Mouse (Mus musculus): ENCODE data around the gene Iqschfp. TPM values are rescaled to one million over a fixed set of nuclear protein-coding genes. Genes with fewer than 3 reads are reported as not detected.

Gene Iqschfp
- 4.6 and 5.3 TPM in 2 replicates for polyA plus RNA-seq (2015; fragmentation: Nextera tagmentation; extraction: Ambion mirVana)

- no peaks in the 10 kb centered on the region for H3K27me3 ChIP-seq (replicated peaks; ENCODE audit: control insufficient read depth, insufficient read depth, low read length)
Measured at GRCm38 (mm10) chr3:67892026-67892705, at the start of gene Iqschfp, which contains the start of gene Iqcj. Gene Iqschfp (plus strand): TSS chr3:67892232. Gene Iqcj (plus strand): TSS chr3:67892220.

GRCm38 (mm10) chr3:67852397-67852796, 39.6 kb upstream of the Iqschfp start:
- 77% methylated on average over 5 of the region's 5 CpGs for WGBS
- Histone ChIP-seq H3K27me3 (replicated peaks; ENCODE audit: control insufficient read depth, insufficient read depth, low read length) (no peaks in the 10 kb centered on the region), H3K4me2 (ENCODE audit: low read length) (no peak overlapping the region), H3K36me3 (ENCODE audit: control insufficient read depth, insufficient read depth) (no peaks in the 10 kb centered on the region), H3K4me1 (replicated peaks; ENCODE audit: control insufficient read depth, insufficient read depth, low read length) (no peaks in the 10 kb centered on the region), H3K4me3 (replicated peaks; ENCODE audit: low read length) (no peak overlapping the region), H3K27ac (ENCODE audit: low read length) (no peak overlapping the region), H3K9me3 (ENCODE audit: control insufficient read depth, low read length) (no peaks in the 10 kb centered on the region), H3K9ac (replicated peaks; ENCODE audit: low read depth, low read length) (no peak overlapping the region)
- no peak for ATAC-seq

More at GRCm38 (mm10) chr3:67892026-67892705, at the start of gene Iqschfp, which contains the start of gene Iqcj:
- 6% methylated on average over 15 of the region's 15 CpGs for WGBS
- H3K4me2 ChIP-seq (ENCODE audit: low read length) = peak within 1 kb of the TSS; percentile 73
- no peaks in the 10 kb centered on the region for H3K36me3 ChIP-seq (ENCODE audit: control insufficient read depth, insufficient read depth)
- peak within 1 kb of the TSS; percentile 46 for H3K4me3 ChIP-seq (replicated peaks; ENCODE audit: low read length)
- peak; percentile 75 for ATAC-seq
- peak within 1 kb of the TSS; percentile 81 for H3K27ac ChIP-seq (ENCODE audit: low read length)
- H3K9me3 ChIP-seq (ENCODE audit: control insufficient read depth, low read length) = no peaks in the 10 kb centered on the region
- 0 out of 2 replicates have a peak, but pooled peaks cover 10% of the 10 kb centered on the region for H3K4me1 ChIP-seq (replicated peaks; ENCODE audit: control insufficient read depth, insufficient read depth, low read length)
- peak within 1 kb of the TSS; percentile 57 for H3K9ac ChIP-seq (replicated peaks; ENCODE audit: low read depth, low read length)

GRCm38 (mm10) chr3:67861524-67861923, 30.5 kb upstream of the Iqschfp start:
- 88% methylated on average over 3 of the region's 3 CpGs for WGBS
- no peaks in the 10 kb centered on the region for H3K27me3 ChIP-seq (replicated peaks; ENCODE audit: control insufficient read depth, insufficient read depth, low read length)
- no peaks in the 10 kb centered on the region for H3K36me3 ChIP-seq (ENCODE audit: control insufficient read depth, insufficient read depth)
- no peak overlapping the region for H3K9ac ChIP-seq (replicated peaks; ENCODE audit: low read depth, low read length)
- H3K4me3 ChIP-seq (replicated peaks; ENCODE audit: low read length) = no peak overlapping the region
- H3K27ac ChIP-seq (ENCODE audit: low read length) = no peak overlapping the region
- H3K4me2 ChIP-seq (ENCODE audit: low read length) = no peak overlapping the region
- no peaks in the 10 kb centered on the region for H3K4me1 ChIP-seq (replicated peaks; ENCODE audit: control insufficient read depth, insufficient read depth, low read length)
- no peaks in the 10 kb centered on the region for H3K9me3 ChIP-seq (ENCODE audit: control insufficient read depth, low read length)
- ATAC-seq = no peak

GRCm38 (mm10) chr3:67867420-67868065, 24.5 kb upstream of the Iqschfp start:
- no peak overlapping the region for H3K4me2 ChIP-seq (ENCODE audit: low read length)
- no peaks in the 10 kb centered on the region for H3K36me3 ChIP-seq (ENCODE audit: control insufficient read depth, insufficient read depth)
- no peak overlapping the region for H3K9ac ChIP-seq (replicated peaks; ENCODE audit: low read depth, low read length)
- 70% methylated on average over 13 of the region's 13 CpGs for WGBS
- no peaks in the 10 kb centered on the region for H3K4me1 ChIP-seq (replicated peaks; ENCODE audit: control insufficient read depth, insufficient read depth, low read length)
- no peak overlapping the region for H3K27ac ChIP-seq (ENCODE audit: low read length)
- no peaks in the 10 kb centered on the region for H3K9me3 ChIP-seq (ENCODE audit: control insufficient read depth, low read length)
- no peak for ATAC-seq
- no peaks in the 10 kb centered on the region for H3K27me3 ChIP-seq (replicated peaks; ENCODE audit: control insufficient read depth, insufficient read depth, low read length)
- no peak overlapping the region for H3K4me3 ChIP-seq (replicated peaks; ENCODE audit: low read length)

- Histone ChIP-seq H3K4me1 (replicated peaks; ENCODE audit: control insufficient read depth, insufficient read depth, low read length) (no peaks in the 10 kb centered on the region), H3K4me3 (replicated peaks; ENCODE audit: low read length) (no peak overlapping the region), H3K27me3 (replicated peaks; ENCODE audit: control insufficient read depth, insufficient read depth, low read length) (no peaks in the 10 kb centered on the region), H3K9ac (replicated peaks; ENCODE audit: low read depth, low read length) (no peak overlapping the region), H3K36me3 (ENCODE audit: control insufficient read depth, insufficient read depth) (no peaks in the 10 kb centered on the region), H3K27ac (ENCODE audit: low read length) (no peak overlapping the region), H3K4me2 (ENCODE audit: low read length) (no peak overlapping the region), H3K9me3 (ENCODE audit: control insufficient read depth, low read length) (no peaks in the 10 kb centered on the region)
- ATAC-seq = no peak
- WGBS = 25% methylated on average over 1 of the region's 1 CpGs
Measured at GRCm38 (mm10) chr3:67869424-67869823, 22.6 kb upstream of the Iqschfp start.

GRCm38 (mm10) chr3:67877253-67877652, 14.8 kb upstream of the Iqschfp start:
- H3K27ac ChIP-seq (ENCODE audit: low read length) = no peak overlapping the region
- H3K9ac ChIP-seq (replicated peaks; ENCODE audit: low read depth, low read length) = no peak overlapping the region
- no peak overlapping the region for H3K4me2 ChIP-seq (ENCODE audit: low read length)
- H3K27me3 ChIP-seq (replicated peaks; ENCODE audit: control insufficient read depth, insufficient read depth, low read length) = no peaks in the 10 kb centered on the region
- no peak overlapping the region for H3K4me3 ChIP-seq (replicated peaks; ENCODE audit: low read length)
- no peaks in the 10 kb centered on the region for H3K4me1 ChIP-seq (replicated peaks; ENCODE audit: control insufficient read depth, insufficient read depth, low read length)
- no peak for ATAC-seq
- no peaks in the 10 kb centered on the region for H3K36me3 ChIP-seq (ENCODE audit: control insufficient read depth, insufficient read depth)
- WGBS = 82% methylated on average over 4 of the region's 4 CpGs
- H3K9me3 ChIP-seq (ENCODE audit: control insufficient read depth, low read length) = no peaks in the 10 kb centered on the region

GRCm38 (mm10) chr3:67884335-67884734, 7.7 kb upstream of the Iqschfp start:
- Histone ChIP-seq H3K9ac (replicated peaks; ENCODE audit: low read depth, low read length) (no peak overlapping the region), H3K9me3 (ENCODE audit: control insufficient read depth, low read length) (no peaks in the 10 kb centered on the region), H3K4me2 (ENCODE audit: low read length) (no peak overlapping the region), H3K4me1 (replicated peaks; ENCODE audit: control insufficient read depth, insufficient read depth, low read length) (no peaks in the 10 kb centered on the region), H3K27ac (ENCODE audit: low read length) (no peak overlapping the region), H3K4me3 (replicated peaks; ENCODE audit: low read length) (no peak overlapping the region), H3K36me3 (ENCODE audit: control insufficient read depth, insufficient read depth) (no peaks in the 10 kb centered on the region), H3K27me3 (replicated peaks; ENCODE audit: control insufficient read depth, insufficient read depth, low read length) (no peaks in the 10 kb centered on the region)
- ATAC-seq = no peak
- 28% methylated on average over 3 of the region's 3 CpGs for WGBS

GRCm38 (mm10) chr3:67886176-67886575, 5.9 kb upstream of the Iqschfp start:
- no peaks in the 10 kb centered on the region for H3K36me3 ChIP-seq (ENCODE audit: control insufficient read depth, insufficient read depth)
- WGBS = 59% methylated on average over 1 of the region's 1 CpGs

GRCm38 (mm10) chr3:67887251-67887650, 4.8 kb upstream of the Iqschfp start:
- no peak overlapping the region for H3K4me2 ChIP-seq (ENCODE audit: low read length)
- no peaks in the 10 kb centered on the region for H3K36me3 ChIP-seq (ENCODE audit: control insufficient read depth, insufficient read depth)
- H3K4me1 ChIP-seq (replicated peaks; ENCODE audit: control insufficient read depth, insufficient read depth, low read length) = 0 out of 2 replicates have a peak, but pooled peaks cover 5% of the 10 kb centered on the region
- H3K9ac ChIP-seq (replicated peaks; ENCODE audit: low read depth, low read length) = no peak overlapping the region
- H3K9me3 ChIP-seq (ENCODE audit: control insufficient read depth, low read length) = no peaks in the 10 kb centered on the region
- no peak overlapping the region for H3K4me3 ChIP-seq (replicated peaks; ENCODE audit: low read length)
- H3K27ac ChIP-seq (ENCODE audit: low read length) = no peak overlapping the region
- no peak for ATAC-seq
- no peaks in the 10 kb centered on the region for H3K27me3 ChIP-seq (replicated peaks; ENCODE audit: control insufficient read depth, insufficient read depth, low read length)

More at GRCm38 (mm10) chr3:67886176-67886575, 5.9 kb upstream of the Iqschfp start:
- Histone ChIP-seq H3K4me2 (ENCODE audit: low read length) (no peak overlapping the region), H3K9me3 (ENCODE audit: control insufficient read depth, low read length) (no peaks in the 10 kb centered on the region), H3K27ac (ENCODE audit: low read length) (no peak overlapping the region), H3K4me3 (replicated peaks; ENCODE audit: low read length) (no peak overlapping the region), H3K4me1 (replicated peaks; ENCODE audit: control insufficient read depth, insufficient read depth, low read length) (no peaks in the 10 kb centered on the region), H3K27me3 (replicated peaks; ENCODE audit: control insufficient read depth, insufficient read depth, low read length) (no peaks in the 10 kb centered on the region), H3K9ac (replicated peaks; ENCODE audit: low read depth, low read length) (no peak overlapping the region)
- ATAC-seq = no peak
